1 mouse cellular context compared by ENCODE assay signal in the genomic region with DNA sequence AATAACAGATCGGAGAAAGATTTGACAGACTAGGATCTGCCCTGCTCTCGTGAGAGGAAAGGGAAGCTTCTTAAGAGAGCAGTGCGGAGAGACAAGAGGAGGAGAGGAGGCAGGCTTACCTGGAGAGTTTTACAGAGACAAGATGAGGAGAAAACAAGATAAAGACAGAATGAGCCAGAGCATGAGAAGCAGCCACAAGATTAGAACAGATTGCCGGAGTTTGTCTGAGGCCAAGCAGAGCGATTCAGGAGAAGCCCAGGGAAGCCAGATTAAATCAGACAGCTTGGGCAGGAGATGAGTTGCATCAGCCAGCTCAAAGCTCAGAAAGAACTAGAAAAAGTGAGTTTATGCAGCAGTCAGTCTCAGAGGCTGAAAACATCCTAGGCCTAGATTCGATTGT.
TF ChIP-seq lines count a peak whose summit lies in the region.

No protein-coding gene starts in this region.

TF ChIP-seq in MEL, 35 proteins besides CTCF, POLR2A, EP300 and RAD21 (continued from another document):
- TF ChIP-seq MEF2A (IDR thresholded peaks at IDR 0.05; ENCODE audit: extremely low read depth, insufficient replicate concordance, low read depth, low read length, poor library complexity, severe bottlenecking): no peak
- TF ChIP-seq E2F4 (IDR thresholded peaks at IDR 0.05; ENCODE audit: borderline replicate concordance, low read depth, low read length): no peak
- TF ChIP-seq TCF12 (IDR thresholded peaks at IDR 0.05; ENCODE audit: low read depth, low read length): peak; percentile 19; the same call in 1 of the 2 replicates
- no peak for TF ChIP-seq CHD2 (IDR thresholded peaks at IDR 0.05; ENCODE audit: low read length)
- no peak for TF ChIP-seq GABPA (IDR thresholded peaks at IDR 0.05; ENCODE audit: low read depth, low read length)
- TF ChIP-seq USF1 (IDR thresholded peaks at IDR 0.05; ENCODE audit: low read depth, low read length): no peak
- no peak for TF ChIP-seq JUND (IDR thresholded peaks at IDR 0.05; ENCODE audit: low read depth, low read length)
- no peak for TF ChIP-seq MYB (IDR thresholded peaks at IDR 0.05; ENCODE audit: low read depth, low read length)
- TF ChIP-seq SIN3A (IDR thresholded peaks at IDR 0.05; ENCODE audit: low read length): no peak
- no peak for TF ChIP-seq MAZ (IDR thresholded peaks at IDR 0.05; ENCODE audit: low read depth, low read length)
- TF ChIP-seq NELFE (IDR thresholded peaks at IDR 0.05; ENCODE audit: low read depth, low read length): no peak
- peak; percentile 76; the same call in 1 of the 2 replicates for TF ChIP-seq RCOR1 (IDR thresholded peaks at IDR 0.05; ENCODE audit: low read depth, low read length)
- 0 out of 2 replicates have a peak, but pooled peaks have one; percentile 6 for TF ChIP-seq BHLHE40 (IDR thresholded peaks at IDR 0.05; ENCODE audit: borderline replicate concordance, low read depth, low read length)
- TF ChIP-seq CHD1 (IDR thresholded peaks at IDR 0.05; ENCODE audit: low read depth, low read length): no peak
- TF ChIP-seq TBP (IDR thresholded peaks at IDR 0.05; ENCODE audit: low read depth, low read length): peak; percentile 33; the same call in 1 of the 2 replicates
- TF ChIP-seq SMC3 (IDR thresholded peaks at IDR 0.05; ENCODE audit: low read depth, low read length): no peak
- TF ChIP-seq ZMIZ1 (IDR thresholded peaks at IDR 0.05; ENCODE audit: low read depth, low read length): no peak
- TF ChIP-seq HCFC1 (IDR thresholded peaks at IDR 0.05; ENCODE audit: low read depth, low read length): peak; percentile 49; the same call in 1 of the 2 replicates
- TF ChIP-seq USF2 (IDR thresholded peaks at IDR 0.05; ENCODE audit: borderline replicate concordance in 1 of 2, insufficient read depth in 1 of 2, low read depth in 1 of 2, low read length in 2 of 2): no peak
- TF ChIP-seq MAFK (IDR thresholded peaks at IDR 0.05; ENCODE audit: borderline replicate concordance, low read depth, low read length): no peak
- no peak for TF ChIP-seq ELF1 (IDR thresholded peaks at IDR 0.05; ENCODE audit: low read depth, low read length)
- TF ChIP-seq KAT2A (conservative IDR thresholded peaks at IDR 0.05; ENCODE audit: low read depth, low read length): peak; percentile 36; the same call in 1 of the 2 replicates
